Mouse (Mus musculus) embryonic facial prominence, embryonic 11.5 days (tissue): ENCODE data around the gene Haus2. TPM values are rescaled to one million over a fixed set of nuclear protein-coding genes. Genes with fewer than 3 reads are reported as not detected.
"Not testable (repeated sequence)": the region's sequence is repeated elsewhere in the genome, so short reads cannot be mapped to it uniquely, and the experiment has no call there.

Source experiments
- ATAC-seq: fragments of 200-750 bp; cut with Nextera tagmentation; replicated peaks from 2 replicates; pipeline ENCODE4 v1.8.0; 2017; ENCODE audit warnings: low read depth; ENCODE audit not compliant: insufficient number of reproducible peaks, low FRiP score, low TSS enrichment
- DNase-seq: peaks from one replicate; pipeline ENCODE4 v3.0.0-alpha.2; 2015; ENCODE audit warnings: low spot score
- H3K27ac ChIP-seq: fragments of 300-500 bp; sonication (generic); replicated peaks from 2 replicates; pipeline ENCODE4 v1.5.1; 2014; ENCODE audit warnings: mild to moderate bottlenecking, low read depth, low read length, control low read depth
- H3K27me3 ChIP-seq: fragments of 300-500 bp; sonication (generic); 2 replicates; pipeline ENCODE4 v1.6.1; 2014; ENCODE audit warnings: mild to moderate bottlenecking, low read length, moderate library complexity, mixed read lengths; ENCODE audit not compliant: control insufficient read depth, insufficient read depth
- H3K36me3 ChIP-seq: fragments of 300-500 bp; sonication (generic); replicated peaks from 2 replicates; pipeline ENCODE4 v1.6.1; 2014; ENCODE audit warnings: low read depth, mild to moderate bottlenecking, low read length, moderate library complexity, mixed read lengths; ENCODE audit not compliant: control insufficient read depth, insufficient read depth
- H3K4me1 ChIP-seq: fragments of 300-500 bp; sonication (generic); 2 replicates; pipeline ENCODE4 v1.6.1; 2014; ENCODE audit warnings: low read length, mixed read lengths; ENCODE audit not compliant: control insufficient read depth, insufficient read depth
- H3K4me2 ChIP-seq: fragments of 300-500 bp; sonication (generic); 2 replicates; pipeline ENCODE4 v1.6.1; 2014; ENCODE audit warnings: low read depth, mild to moderate bottlenecking, control low read depth, low read length, moderate library complexity
- H3K4me3 ChIP-seq: fragments of 300-500 bp; sonication (generic); 2 replicates; pipeline ENCODE4 v1.5.1; 2014; ENCODE audit warnings: low read depth, low read length, control low read depth
- H3K9ac ChIP-seq: fragments of 300-500 bp; sonication (generic); replicated peaks from 2 replicates; pipeline ENCODE4 v1.6.1; 2014; ENCODE audit warnings: mild to moderate bottlenecking, control low read depth, low read length
- H3K9me3 ChIP-seq: fragments of 300-500 bp; sonication (generic); replicated peaks from 2 replicates; pipeline ENCODE4 v1.6.1; 2016; ENCODE audit warnings: mild to moderate bottlenecking, low read length, inconsistent platforms, mixed read lengths; ENCODE audit not compliant: control insufficient read depth
- WGBS: fragments of 180-500 bp; shearing (Covaris S2); extraction: QIAGEN DNeasy Blood & Tissue Kit; methylation state at CpG from one replicate; pipeline ENCODE4 v1.1.7; 2014; 5-methylcytosine and 5-hydroxymethylcytosine counted together
- polyA plus RNA-seq: library from polyadenylated mRNA; unstranded; fragments of >200 nt; fragmentation: Nextera tagmentation; extraction: Ambion mirVana; gene quantifications from 2 replicates; pipeline ENCODE4 v1.2.1, GENCODE M21; 2014

Haus2 gene
- polyA plus RNA-seq, 1 experiment from 2014 or later: 33.3 TPM

- Histone ChIP-seq H3K9me3 (no peaks in the 10 kb centered on the region), H3K4me3 (peak overlapping the region; percentile 63), H3K4me2 (peak overlapping the region; percentile 57), H3K27ac (no peak overlapping the region), H3K9ac (peak overlapping the region; percentile 71), H3K4me1 (no peaks in the 10 kb centered on the region), H3K27me3 (no peaks in the 10 kb centered on the region), H3K36me3 (no peaks in the 10 kb centered on the region)
- DNase-seq: no peak
- ATAC-seq: peak; percentile 37; the same call in 1 of the 2 replicates
- WGBS: under 1% methylated on average over 22 of the region's 22 CpGs
Observed at GRCm38 (mm10) chr2:120567798-120568320, 41.3 kb upstream of the Haus2 start.

GRCm38 (mm10) chr2:120571081-120571480 is 38.1 kb upstream of the Haus2 start:
- 98% methylated on average over 3 of the region's 3 CpGs for WGBS

GRCm38 (mm10) chr2:120572161-120572560 is 37.0 kb upstream of the Haus2 start:
- H3K9ac ChIP-seq, ATAC-seq, H3K4me3 ChIP-seq, H3K27ac ChIP-seq, H3K9me3 ChIP-seq, H3K4me2 ChIP-seq, H3K27me3 ChIP-seq, H3K36me3 ChIP-seq, H3K4me1 ChIP-seq, DNase-seq: not testable (repeated sequence)
- 94% methylated on average over 3 of the region's 3 CpGs for WGBS

More at GRCm38 (mm10) chr2:120571081-120571480, 38.1 kb upstream of the Haus2 start:
- ATAC-seq: no peak
- Histone ChIP-seq H3K9ac (no peak overlapping the region), H3K9me3 (no peaks in the 10 kb centered on the region), H3K4me2 (no peak overlapping the region), H3K4me3 (no peak overlapping the region), H3K4me1 (no peaks in the 10 kb centered on the region), H3K27me3 (no peaks in the 10 kb centered on the region), H3K27ac (no peak overlapping the region), H3K36me3 (no peaks in the 10 kb centered on the region)
- no peak for DNase-seq

- DNase-seq: peak; percentile 70
- Histone ChIP-seq H3K9ac (no peak overlapping the region), H3K27ac (no peak overlapping the region), H3K36me3 (no peaks in the 10 kb centered on the region), H3K9me3 (no peaks in the 10 kb centered on the region), H3K4me3 (no peak overlapping the region), H3K27me3 (no peaks in the 10 kb centered on the region), H3K4me2 (no peak overlapping the region), H3K4me1 (no peaks in the 10 kb centered on the region)
- 66% methylated on average over 3 of the region's 3 CpGs for WGBS
- ATAC-seq: no peak
Observed at GRCm38 (mm10) chr2:120575121-120575520, 34.1 kb upstream of the Haus2 start.

- Histone ChIP-seq H3K36me3 (no peaks in the 10 kb centered on the region), H3K27ac (no peak overlapping the region), H3K9ac (no peak overlapping the region), H3K9me3 (no peaks in the 10 kb centered on the region), H3K27me3 (no peaks in the 10 kb centered on the region), H3K4me3 (no peak overlapping the region), H3K4me2 (no peak overlapping the region), H3K4me1 (no peaks in the 10 kb centered on the region)
- no peak for ATAC-seq
- no peak for DNase-seq
- WGBS: 94% methylated on average over 2 of the region's 2 CpGs
Observed at GRCm38 (mm10) chr2:120575978-120576377, 33.2 kb upstream of the Haus2 start.

GRCm38 (mm10) chr2:120577799-120578198 is 31.4 kb upstream of the Haus2 start:
- DNase-seq: no peak
- no peak overlapping the region for H3K27ac ChIP-seq
- no peak overlapping the region for H3K4me3 ChIP-seq
- no peak overlapping the region for H3K4me2 ChIP-seq
- no peak for ATAC-seq
- H3K4me1 ChIP-seq: no peaks in the 10 kb centered on the region
- 87% methylated on average over 4 of the region's 4 CpGs for WGBS
- no peaks in the 10 kb centered on the region for H3K36me3 ChIP-seq
- no peak overlapping the region for H3K9ac ChIP-seq
- no peaks in the 10 kb centered on the region for H3K9me3 ChIP-seq
- H3K27me3 ChIP-seq: no peaks in the 10 kb centered on the region

GRCm38 (mm10) chr2:120578286-120578685 is 30.9 kb upstream of the Haus2 start:
- Histone ChIP-seq H3K4me3 (no peak overlapping the region), H3K27ac (no peak overlapping the region), H3K9me3 (no peaks in the 10 kb centered on the region), H3K36me3 (no peaks in the 10 kb centered on the region), H3K27me3 (no peaks in the 10 kb centered on the region), H3K4me2 (no peak overlapping the region), H3K4me1 (no peaks in the 10 kb centered on the region), H3K9ac (no peak overlapping the region)
- DNase-seq (no peak), ATAC-seq (no peak)
- WGBS: 86% methylated on average over 5 of the region's 5 CpGs

- no peak overlapping the region for H3K4me3 ChIP-seq
- no peak overlapping the region for H3K27ac ChIP-seq
- WGBS: 83% methylated on average over 5 of the region's 5 CpGs
- no peak overlapping the region for H3K4me2 ChIP-seq
- no peaks in the 10 kb centered on the region for H3K4me1 ChIP-seq
- H3K36me3 ChIP-seq: peaks cover 2% of the 10 kb centered on the region; the same call in 1 of the 2 replicates
- no peaks in the 10 kb centered on the region for H3K27me3 ChIP-seq
- H3K9ac ChIP-seq: no peak overlapping the region
- H3K9me3 ChIP-seq: no peaks in the 10 kb centered on the region
- no peak for ATAC-seq
- DNase-seq: no peak
Observed at GRCm38 (mm10) chr2:120589759-120590158, 19.4 kb upstream of the Haus2 start.
